ENCODE assay signal across 19 mouse cellular contexts in genomic region chr12:27115392-27115791, GRCm38 (mm10).
DNase-seq lines count a peak whose midpoint lies in the region; ATAC-seq and TF ChIP-seq lines count a peak whose summit lies in the region.
"Had no signal": no experiment of that assay in that cellular context is flagged by ENCODE, and none has a peak within 500 bp of the region (broad histone marks: within the 10 kb centered on the region; RNA-seq: fewer than 3 reads in every experiment).

No protein-coding gene starts in this region.

- H3K27ac ChIP-seq in hindbrain, embryonic 11.5 days (ENCODE audit: low read depth, low read length): no peak overlapping the region
- no peak overlapping the region for H3K27ac ChIP-seq in hindbrain, embryonic 16.5 days (ENCODE audit: low read depth, low read length)
- no peak overlapping the region; the same call in 1 of the 2 replicates for H3K27ac ChIP-seq in embryonic facial prominence, embryonic 11.5 days (replicated peaks; ENCODE audit: low read depth, low read length)
- H3K27ac ChIP-seq: embryonic facial prominence, embryonic 15.5 days; gastrocnemius, adult 2 months; kidney, postnatal 0 days had no signal

- no peaks in the 10 kb centered on the region for H3K4me1 ChIP-seq in hindbrain, embryonic 11.5 days (replicated peaks; ENCODE audit: control insufficient read depth, insufficient read depth, low read length)
- H3K4me1 ChIP-seq in hindbrain, embryonic 16.5 days (ENCODE audit: control insufficient read depth, insufficient read depth, low read depth, low read length): no peaks in the 10 kb centered on the region
- H3K4me1 ChIP-seq in embryonic facial prominence, embryonic 11.5 days (ENCODE audit: control insufficient read depth, insufficient read depth, low read length): peaks cover 6% of the 10 kb centered on the region

- TF ChIP-seq POLR2A in brain, embryonic 14.5 days (IDR thresholded peaks at IDR 0.05; ENCODE audit: borderline replicate concordance, extremely low read depth, insufficient read depth, insufficient read length, poor library complexity, severe bottlenecking): no peak

- no peak overlapping the region for H3K4me2 ChIP-seq in hindbrain, embryonic 11.5 days (replicated peaks; ENCODE audit: low read depth, low read length)
- H3K4me2 ChIP-seq in hindbrain, embryonic 16.5 days (ENCODE audit: low read length): no peak overlapping the region
- no peak overlapping the region for H3K4me2 ChIP-seq in embryonic facial prominence, embryonic 11.5 days (ENCODE audit: low read depth, low read length)
- H3K4me2 ChIP-seq: embryonic facial prominence, embryonic 15.5 days; heart, embryonic 11.5 days; liver, embryonic 11.5 days had no signal

- TF ChIP-seq CTCF in brain, embryonic 14.5 days (IDR thresholded peaks at IDR 0.05; ENCODE audit: borderline replicate concordance, extremely low read depth, insufficient read depth, insufficient read length): no peak

- peak; percentile 29 for DNase-seq in hindbrain, embryonic 11.5 days (ENCODE audit: low spot score)
- DNase-seq in brain, embryonic 14.5 days (ENCODE audit: low read depth): peak; percentile 32
- DNase-seq in cerebellum, postnatal 10 days: peak; percentile 83 to 89
- DNase-seq in embryonic facial prominence, embryonic 11.5 days (ENCODE audit: low spot score): peak; percentile 83
- DNase-seq in thymus, postnatal 25 days: no peak
- DNase-seq in left cerebral cortex, adult 18-20 months (ENCODE audit: low spot score in 2 of 2): no peak
- DNase-seq: adrenal gland, adult 2 months; gastrocnemius, adult 2 months; heart, postnatal 14 days; kidney, adult 18-20 months; lung, adult 18-20 months; lung, postnatal 14 days; thymus, adult 2 months had no signal

- 68% methylated on average over 6 of the region's 6 CpGs for WGBS in hindbrain, embryonic 11.5 days
- WGBS in hindbrain, embryonic 16.5 days: 70% methylated on average over 6 of the region's 6 CpGs
- 31% methylated on average over 6 of the region's 6 CpGs for WGBS in embryonic facial prominence, embryonic 11.5 days

- H3K27me3 ChIP-seq in hindbrain, embryonic 11.5 days (ENCODE audit: control insufficient read depth, insufficient read depth, low read length): no peaks in the 10 kb centered on the region
- H3K27me3 ChIP-seq in hindbrain, embryonic 16.5 days (replicated peaks; ENCODE audit: control insufficient read depth, insufficient read depth, low read length): no peaks in the 10 kb centered on the region
- no peaks in the 10 kb centered on the region for H3K27me3 ChIP-seq in embryonic facial prominence, embryonic 11.5 days (ENCODE audit: control insufficient read depth, insufficient read depth, low read length)
- H3K27me3 ChIP-seq: embryonic facial prominence, embryonic 15.5 days had no signal

- ATAC-seq in hindbrain, embryonic 11.5 days (ENCODE audit: low FRiP score): no peak
- no peak for ATAC-seq in hindbrain, embryonic 16.5 days
- ATAC-seq in embryonic facial prominence, embryonic 11.5 days (replicated peaks; ENCODE audit: insufficient number of reproducible peaks, low FRiP score, low TSS enrichment, low read depth): 0 out of 2 replicates have a peak, but pooled peaks have one; percentile 65
- ATAC-seq in megakaryocyte progenitor cell, adult 5-6 weeks (replicated peaks; ENCODE audit: poor library complexity): no peak

- no peak overlapping the region for H3K9ac ChIP-seq in hindbrain, embryonic 11.5 days (ENCODE audit: low read depth, low read length)
- no peak overlapping the region for H3K9ac ChIP-seq in hindbrain, embryonic 16.5 days (ENCODE audit: low read depth, low read length)
- H3K9ac ChIP-seq in embryonic facial prominence, embryonic 11.5 days (replicated peaks; ENCODE audit: low read length): no peak overlapping the region
- H3K9ac ChIP-seq: embryonic facial prominence, embryonic 15.5 days had no signal

- H3K4me3 ChIP-seq in hindbrain, embryonic 11.5 days (ENCODE audit: low read depth, low read length): no peak overlapping the region
- no peak overlapping the region for H3K4me3 ChIP-seq in hindbrain, embryonic 16.5 days (ENCODE audit: low read length)
- H3K4me3 ChIP-seq in embryonic facial prominence, embryonic 11.5 days (ENCODE audit: low read depth, low read length): no peak overlapping the region
- H3K4me3 ChIP-seq: embryonic facial prominence, embryonic 15.5 days; gastrocnemius, adult 2 months had no signal

- H3K9me3 ChIP-seq in hindbrain, embryonic 11.5 days (ENCODE audit: control insufficient read depth, low read length): no peaks in the 10 kb centered on the region
- no peaks in the 10 kb centered on the region for H3K9me3 ChIP-seq in hindbrain, embryonic 16.5 days (ENCODE audit: control insufficient read depth, low read length)
- H3K9me3 ChIP-seq in embryonic facial prominence, embryonic 11.5 days (replicated peaks; ENCODE audit: control insufficient read depth, low read length): no peaks in the 10 kb centered on the region
- H3K9me3 ChIP-seq: embryonic facial prominence, embryonic 15.5 days had no signal

- no peaks in the 10 kb centered on the region for H3K36me3 ChIP-seq in hindbrain, embryonic 11.5 days (ENCODE audit: control insufficient read depth, insufficient read depth, low read length)
- H3K36me3 ChIP-seq in hindbrain, embryonic 16.5 days (ENCODE audit: control insufficient read depth, insufficient read depth, low read length): no peaks in the 10 kb centered on the region
- H3K36me3 ChIP-seq in embryonic facial prominence, embryonic 11.5 days (replicated peaks; ENCODE audit: control insufficient read depth, insufficient read depth, low read depth, low read length): no peaks in the 10 kb centered on the region
- H3K36me3 ChIP-seq: embryonic facial prominence, embryonic 15.5 days had no signal

Comparison
In these comparisons a context has a peak if more than half of its experiments do, and no peak if none do; other contexts are left out.
1. DNase-seq: peak in hindbrain, embryonic 11.5 days (single experiment), brain, embryonic 14.5 days (single experiment), cerebellum, postnatal 10 days (2 of 2) and embryonic facial prominence, embryonic 11.5 days (single experiment); none in thymus, postnatal 25 days (single experiment) and left cerebral cortex, adult 18-20 months (0 of 2).